Mouse (Mus musculus) cerebellum, postnatal 4 days (tissue): ENCODE measurements around the gene Rpl21.
"Not testable (repeated sequence)": the region's sequence is repeated elsewhere in the genome, so short reads cannot be mapped to it uniquely, and the experiment has no call there.

Experiments used
- DNase-seq, 2 experiments: peaks; one replicate each; pipeline ENCODE4 v3.0.0; 2022; ENCODE audit warnings: low spot score in 2 of 2, mixed read lengths in 1 of 2

Gene Rpl21

DNA sequence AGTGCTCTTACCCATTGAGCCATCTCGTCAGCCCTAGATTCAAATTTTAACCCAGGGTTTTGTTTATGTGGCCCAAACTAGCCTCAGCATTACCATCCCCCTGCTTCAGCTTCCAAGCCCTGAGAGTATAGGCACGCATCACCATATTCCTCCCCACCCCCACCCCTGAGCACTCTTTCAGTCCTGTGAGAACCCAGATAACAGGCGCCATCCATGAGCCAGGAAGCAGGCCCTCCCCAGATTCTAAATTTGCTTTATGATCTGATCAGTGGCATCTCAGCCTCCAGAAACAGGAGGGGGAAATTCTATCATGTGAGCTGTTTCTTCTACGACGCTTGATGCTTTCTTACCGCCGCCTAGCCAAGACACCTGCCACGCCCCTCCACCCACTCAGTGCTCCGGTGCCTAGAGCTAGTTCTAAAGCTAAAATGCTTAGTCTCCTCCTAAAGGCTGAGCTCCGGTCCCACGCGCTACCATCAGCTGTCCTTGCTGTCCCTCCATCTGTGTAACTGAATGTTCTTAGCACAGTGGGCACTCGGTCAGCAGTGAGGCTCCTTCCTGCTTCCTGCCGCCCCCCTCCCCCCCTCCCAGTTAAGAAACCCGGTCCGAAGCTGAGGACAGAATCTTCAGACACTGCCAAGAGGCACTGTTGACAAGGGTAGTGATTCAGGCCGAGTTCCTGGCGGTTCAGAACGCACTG lies 34.7 kb downstream of the Rpl21 start:
- peak in 1 of 2 experiments; percentile 35 for DNase-seq

DNA sequence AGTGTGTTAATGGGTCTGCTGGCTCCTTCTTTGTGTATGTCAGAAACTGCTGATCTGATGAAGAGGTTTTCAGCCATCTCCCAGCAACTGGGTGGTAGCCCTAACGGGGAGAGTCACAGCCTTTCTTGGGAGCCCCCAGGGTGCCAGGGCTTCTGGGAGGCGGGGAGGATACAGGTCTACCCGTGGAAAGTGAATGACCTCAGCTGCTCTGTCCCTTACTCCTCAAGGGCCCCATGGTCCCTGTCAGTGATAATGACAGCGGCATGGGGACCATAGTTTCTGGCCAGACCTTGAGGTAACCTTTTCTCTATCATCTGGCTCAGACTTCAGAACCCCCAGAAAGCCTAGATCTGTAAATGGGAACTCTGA lies 35.2 kb downstream of the Rpl21 start:
- DNase-seq: no peak

DNA sequence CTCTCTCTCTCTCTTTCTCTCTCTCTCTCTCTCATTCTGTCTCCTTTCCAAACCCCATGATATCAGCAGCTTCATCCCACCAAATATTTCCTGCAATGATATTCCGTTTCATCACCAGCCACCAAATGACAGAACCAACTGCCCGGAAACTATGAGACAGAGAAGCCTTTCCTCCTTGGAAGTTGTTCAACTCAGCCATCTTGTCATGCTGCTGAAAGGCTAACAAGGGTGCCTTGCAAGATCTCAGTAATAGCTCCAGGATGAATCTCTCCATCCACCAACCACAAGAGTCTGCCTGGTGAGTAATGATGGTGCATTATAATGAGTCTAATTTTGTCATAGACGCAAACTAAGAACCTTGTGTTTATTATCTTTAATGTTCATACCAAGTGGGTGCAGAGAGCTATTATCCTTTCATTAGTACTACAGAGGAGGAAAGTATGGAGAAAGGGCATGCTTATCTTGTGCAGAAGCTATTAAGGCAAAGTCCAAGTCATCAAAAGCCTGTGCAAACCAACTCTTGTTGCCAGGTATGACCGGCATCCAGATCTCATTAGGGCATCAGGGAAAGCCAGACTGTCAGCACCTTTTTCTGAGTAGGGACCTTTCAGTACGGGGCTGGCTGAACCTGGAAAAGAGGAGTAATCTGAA lies 40.4 kb downstream of the Rpl21 start:
- no peak for DNase-seq

DNA sequence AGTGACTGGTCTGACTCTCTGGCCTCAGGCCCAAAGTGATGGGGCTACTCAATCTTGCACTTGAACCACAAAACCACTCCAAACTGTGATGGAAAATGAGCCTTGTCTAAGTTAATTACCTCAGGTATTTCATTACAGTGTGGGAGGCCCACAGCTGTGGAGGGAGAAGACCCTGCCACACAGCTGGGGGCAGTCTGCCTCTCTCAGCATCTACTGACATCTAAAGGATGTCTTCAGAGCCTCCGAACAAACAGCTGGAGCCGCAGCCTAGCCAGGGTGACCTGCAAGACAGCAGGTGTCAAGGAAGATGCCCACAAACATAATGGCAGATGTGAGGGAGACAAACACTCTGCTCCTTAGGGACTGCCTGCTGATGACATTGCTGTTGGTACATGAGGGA lies 43.3 kb downstream of the Rpl21 start:
- no peak for DNase-seq

DNA sequence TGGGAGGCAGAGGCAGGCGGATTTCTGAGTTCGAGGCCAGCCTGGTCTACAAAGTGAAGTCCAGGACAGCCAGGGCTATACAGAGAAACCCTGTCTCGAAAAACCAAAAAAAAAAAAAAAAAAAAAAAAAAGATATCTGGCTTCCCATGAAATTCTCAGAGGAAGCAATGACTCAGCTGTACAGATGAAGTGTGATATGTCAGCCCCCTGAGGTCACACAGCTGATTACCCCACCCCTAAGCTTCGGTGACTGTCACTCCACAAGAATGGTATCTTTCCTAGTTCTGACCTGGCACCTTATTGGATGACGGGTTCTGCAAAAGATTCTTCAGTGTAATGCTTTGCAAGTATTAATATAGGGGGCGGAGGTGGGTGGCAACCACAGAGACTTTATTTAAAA lies 45.2 kb downstream of the Rpl21 start:
- DNase-seq: not testable (repeated sequence)

DNA sequence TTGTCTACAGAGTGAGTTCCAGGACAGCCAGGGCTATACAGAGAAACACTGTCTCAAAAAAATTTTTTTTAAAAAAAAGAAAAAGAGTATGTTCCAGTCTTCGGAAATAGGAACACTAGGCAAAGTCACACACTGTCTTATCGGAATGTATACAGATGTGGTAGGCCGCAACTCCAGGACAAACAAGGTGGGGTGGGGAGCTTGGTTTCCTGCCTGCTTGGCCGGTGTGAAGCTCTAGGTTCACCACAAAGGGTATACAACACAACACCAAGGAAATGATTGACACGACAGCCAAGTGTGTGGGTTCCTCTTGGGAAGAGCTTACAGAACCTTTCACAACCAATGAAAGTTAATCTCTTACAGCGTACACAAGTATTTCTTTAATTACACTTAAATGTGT lies 49.6 kb downstream of the Rpl21 start:
- DNase-seq: no peak

DNA sequence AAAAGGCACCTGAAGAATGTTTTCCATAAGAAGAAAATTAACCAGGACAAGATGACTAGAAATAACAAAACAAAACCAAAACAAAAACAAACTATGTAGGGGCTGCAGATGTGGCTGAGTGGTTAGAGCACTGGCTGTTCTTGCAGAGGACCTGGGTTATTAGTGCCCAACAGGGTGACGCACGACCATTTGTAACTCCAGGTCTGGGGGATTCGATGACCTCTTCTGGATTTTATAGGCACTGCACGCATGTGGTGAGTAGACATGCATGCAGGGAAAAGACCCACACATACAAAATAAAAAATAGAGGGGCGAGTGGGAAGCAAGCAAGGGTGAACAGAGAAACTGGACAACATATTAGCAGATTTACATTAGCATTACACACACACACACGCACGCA lies 50.4 kb downstream of the Rpl21 start:
- no peak for DNase-seq

DNA sequence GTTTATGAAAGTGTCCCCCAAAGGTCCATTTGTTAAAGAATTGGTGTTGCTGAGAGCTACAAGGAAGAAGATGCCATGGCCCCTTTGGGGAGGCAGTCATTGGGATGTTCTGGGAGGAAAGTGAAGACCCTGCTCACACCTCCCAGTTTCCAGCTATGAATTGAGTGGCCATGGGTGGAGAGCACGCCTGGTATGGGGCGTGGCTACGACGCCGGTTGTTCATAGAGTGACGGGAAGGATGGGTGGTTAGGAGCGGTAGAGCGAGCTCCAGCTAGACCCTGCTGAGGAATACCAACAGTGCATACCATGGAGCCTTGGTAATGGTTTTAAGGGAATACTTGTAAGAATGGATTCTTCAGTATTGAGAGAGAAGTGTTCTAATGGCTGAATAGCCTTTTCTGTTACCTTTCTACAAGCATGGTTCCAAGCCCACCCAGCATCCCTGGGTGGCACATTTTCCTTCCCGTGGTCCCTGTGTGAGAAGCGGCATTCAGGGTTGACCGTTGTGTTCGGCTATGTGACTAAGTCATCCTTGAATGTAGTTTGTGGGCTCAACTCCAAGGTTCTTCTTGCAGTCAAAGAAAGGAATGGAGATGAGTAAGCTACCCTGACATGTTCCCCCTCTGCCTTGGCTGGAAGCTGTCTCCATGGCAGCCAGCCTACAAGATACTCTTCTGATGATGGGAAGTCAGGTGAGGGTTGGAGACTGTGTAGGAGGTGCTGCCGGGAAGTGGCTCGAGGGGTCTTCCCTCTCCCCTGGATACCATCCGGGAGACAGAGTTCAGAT lies 51.0 kb downstream of the Rpl21 start:
- DNase-seq: no peak
